Mouse (Mus musculus) forebrain, postnatal 0 days (tissue): ENCODE data around the gene Rnf20. TPM values are rescaled to one million over a fixed set of nuclear protein-coding genes. Genes with fewer than 3 reads are reported as not detected.

Source experiments
- ATAC-seq: fragments of 200-750 bp; cut with Nextera tagmentation; 2 replicates; pipeline ENCODE4 v1.8.0; 2017; ENCODE audit warnings: mild to moderate bottlenecking, moderate library complexity
- DNase-seq: peaks from one replicate; pipeline ENCODE4 v3.0.0-alpha.2; 2015
- H3K27ac ChIP-seq: fragments of 300-500 bp; sonication (generic); 2 replicates; pipeline ENCODE4 v1.5.1; 2014; ENCODE audit warnings: low read depth, mild to moderate bottlenecking, antibody characterized with exemption, low read length, moderate library complexity, mixed read lengths
- H3K27me3 ChIP-seq: fragments of 300-500 bp; sonication (generic); 2 replicates; pipeline ENCODE4 v1.6.1; 2014; ENCODE audit warnings: mild to moderate bottlenecking, low read length, mixed read lengths; ENCODE audit not compliant: insufficient read depth
- H3K36me3 ChIP-seq: fragments of 300-500 bp; sonication (generic); 2 replicates; pipeline ENCODE4 v1.6.1; 2014; ENCODE audit warnings: mild to moderate bottlenecking, moderate library complexity; ENCODE audit not compliant: insufficient read depth
- H3K4me1 ChIP-seq: fragments of 300-500 bp; sonication (generic); 2 replicates; pipeline ENCODE4 v1.6.1; 2014; ENCODE audit warnings: antibody characterized with exemption; ENCODE audit not compliant: insufficient read depth
- H3K4me2 ChIP-seq: fragments of 300-500 bp; sonication (generic); 2 replicates; pipeline ENCODE4 v1.6.1; 2014; ENCODE audit warnings: low read depth, mild to moderate bottlenecking, moderate library complexity
- H3K4me3 ChIP-seq: fragments of 300-500 bp; sonication (generic); 2 replicates; pipeline ENCODE4 v1.5.1; 2014; ENCODE audit warnings: low read depth, low read length, mixed read lengths
- H3K9ac ChIP-seq: fragments of 300-500 bp; sonication (generic); 2 replicates; pipeline ENCODE4 v1.6.1; 2014; ENCODE audit warnings: mild to moderate bottlenecking
- H3K9me3 ChIP-seq: fragments of 300-500 bp; sonication (generic); 2 replicates; pipeline ENCODE4 v1.6.1; 2016; ENCODE audit warnings: low read length
- CTCF ChIP-seq: sonication (generic); IDR thresholded peaks from 2 replicates; pipeline ENCODE4 v1.5.1; 2016; ENCODE audit warnings: antibody characterized with exemption, control low read depth, low read depth
- WGBS: fragments of 180-500 bp; shearing (Covaris S2); extraction: QIAGEN DNeasy Blood & Tissue Kit; methylation state at CpG from one replicate; pipeline ENCODE4 v1.1.7; 2014; 5-methylcytosine and 5-hydroxymethylcytosine counted together
- polyA plus RNA-seq: library from polyadenylated mRNA; unstranded; fragments of >200 nt; fragmentation: Nextera tagmentation; extraction: Ambion mirVana; gene quantifications from 2 replicates; pipeline ENCODE4 v1.2.1, GENCODE M21; 2015
- total RNA-seq: library from RNA; depleted of rRNA; stranded (reverse); fragments of >200 nt; gene quantifications from 2 replicates; pipeline ENCODE4 v1.2.3, GENCODE M21; 2014; rRNA removed

Rnf20 gene
- total RNA-seq: 76.9 and 79.1 TPM in 2 replicates
- polyA plus RNA-seq: 35.6 and 44.1 TPM in 2 replicates

DNA sequence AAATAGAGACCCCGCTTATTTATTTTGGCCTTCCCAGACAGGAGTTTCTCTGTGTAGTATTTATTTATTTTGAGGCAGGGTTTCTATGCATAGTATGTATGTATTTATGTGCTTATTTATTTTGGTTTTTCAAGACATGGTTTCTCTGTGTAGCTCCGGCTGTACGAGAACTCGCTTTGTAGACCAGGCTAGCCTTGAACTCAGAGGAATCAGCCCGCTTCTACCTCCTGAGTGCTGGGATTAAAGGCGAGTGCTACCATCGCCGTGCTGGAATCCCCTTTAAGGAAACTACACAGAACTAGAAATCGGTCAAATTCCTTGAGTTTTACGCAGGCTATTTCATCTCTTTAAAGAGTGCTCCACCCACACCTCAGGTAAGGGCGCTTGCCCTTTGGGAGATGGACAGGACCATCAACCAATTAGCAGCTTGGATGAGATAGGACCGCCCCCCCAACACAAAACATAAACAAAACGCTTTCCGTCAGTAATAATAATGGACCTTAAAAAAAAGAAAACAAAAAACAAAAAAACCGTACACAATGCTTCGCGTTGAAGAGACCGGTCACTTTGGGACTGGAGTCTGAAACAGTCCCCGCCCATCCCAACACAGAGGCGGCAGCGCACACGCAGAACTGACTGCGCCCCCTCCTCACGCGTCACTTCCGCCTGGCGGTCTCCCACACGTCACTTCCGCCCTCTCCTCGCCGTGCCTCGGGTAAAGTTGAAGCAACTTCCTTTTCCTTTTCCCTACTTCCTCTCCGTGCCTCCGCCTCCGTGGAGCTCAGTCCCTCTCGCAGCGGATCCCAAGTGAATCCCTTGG, at the start of gene Rnf20:
Gene Rnf20, plus strand, starts transcription at position 688 of the 820 bp plus-strand sequence.
- peak within 1 kb of the TSS; percentile 91 for H3K27ac ChIP-seq
- H3K4me3 ChIP-seq: peak within 1 kb of the TSS; percentile 95
- DNase-seq (peak; percentile 99), ATAC-seq (peak; percentile 98)
- H3K36me3 ChIP-seq: peaks cover 20% of the 10 kb centered on the region; the same call in 1 of the 2 replicates
- TF ChIP-seq CTCF: no peak; the same call in 1 of the 2 replicates
- H3K4me1 ChIP-seq: no peaks in the 10 kb centered on the region; the same call in 1 of the 2 replicates
- 3% methylated on average over 37 of the region's 37 CpGs for WGBS
- H3K9ac ChIP-seq: peak within 1 kb of the TSS; percentile 87
- peak within 1 kb of the TSS; percentile 72 for H3K4me2 ChIP-seq
- no peaks in the 10 kb centered on the region for H3K27me3 ChIP-seq
- no peaks in the 10 kb centered on the region for H3K9me3 ChIP-seq

DNA sequence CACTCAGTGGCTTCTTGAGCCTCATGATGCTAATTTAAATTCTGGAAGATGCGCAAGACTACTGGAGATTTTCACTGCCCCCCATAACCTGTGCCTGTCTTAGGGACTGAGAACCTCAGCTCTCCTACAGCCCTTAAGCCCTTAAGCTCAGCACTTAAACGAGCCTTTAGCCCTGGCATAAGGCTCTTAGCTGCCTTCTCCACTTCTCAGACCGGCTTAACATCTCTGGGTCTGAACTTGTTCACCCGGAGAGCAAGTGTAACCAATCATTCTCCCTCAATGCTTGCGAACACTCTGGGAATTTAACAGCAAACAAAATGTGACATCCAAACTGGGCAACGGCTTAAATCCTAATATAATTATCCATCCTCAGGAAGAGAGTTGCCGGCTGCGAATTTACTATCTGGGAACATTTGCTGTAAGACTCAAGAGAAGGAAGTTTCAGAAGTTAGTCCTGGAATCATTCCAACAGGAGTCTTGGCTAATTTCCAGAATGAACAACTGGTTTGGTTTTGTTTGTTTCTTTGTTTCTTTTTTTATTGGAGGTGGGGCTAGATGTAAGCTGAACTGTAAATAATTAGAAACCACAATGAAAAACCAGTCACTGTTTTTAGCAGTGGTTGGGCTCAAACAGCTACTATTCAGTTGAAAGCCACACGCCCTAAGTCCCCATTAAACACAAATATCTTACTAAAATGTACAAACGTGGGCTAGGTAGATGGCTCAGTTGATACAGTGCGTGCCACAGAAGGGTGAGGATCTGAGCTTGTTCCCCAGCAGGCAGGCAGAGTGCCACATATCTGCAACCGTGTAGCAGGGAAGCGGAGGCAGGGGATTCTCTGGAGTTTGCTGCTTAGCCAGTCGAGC, 47.6 kb upstream of the Rnf20 start:
- no peak for TF ChIP-seq CTCF
- ATAC-seq (no peak), DNase-seq (peak; percentile 37)
- H3K27ac ChIP-seq: 0 out of 2 replicates have a peak overlapping the region, but pooled peaks have one; percentile 9
- H3K9me3 ChIP-seq: no peaks in the 10 kb centered on the region
- 29% methylated on average over 14 of the region's 14 CpGs for WGBS
- peaks cover 21% of the 10 kb centered on the region for H3K36me3 ChIP-seq
- no peaks in the 10 kb centered on the region for H3K27me3 ChIP-seq
- H3K4me3 ChIP-seq: no peak overlapping the region
- H3K4me2 ChIP-seq: no peak overlapping the region
- H3K9ac ChIP-seq: no peak overlapping the region
- H3K4me1 ChIP-seq: no peaks in the 10 kb centered on the region

DNA sequence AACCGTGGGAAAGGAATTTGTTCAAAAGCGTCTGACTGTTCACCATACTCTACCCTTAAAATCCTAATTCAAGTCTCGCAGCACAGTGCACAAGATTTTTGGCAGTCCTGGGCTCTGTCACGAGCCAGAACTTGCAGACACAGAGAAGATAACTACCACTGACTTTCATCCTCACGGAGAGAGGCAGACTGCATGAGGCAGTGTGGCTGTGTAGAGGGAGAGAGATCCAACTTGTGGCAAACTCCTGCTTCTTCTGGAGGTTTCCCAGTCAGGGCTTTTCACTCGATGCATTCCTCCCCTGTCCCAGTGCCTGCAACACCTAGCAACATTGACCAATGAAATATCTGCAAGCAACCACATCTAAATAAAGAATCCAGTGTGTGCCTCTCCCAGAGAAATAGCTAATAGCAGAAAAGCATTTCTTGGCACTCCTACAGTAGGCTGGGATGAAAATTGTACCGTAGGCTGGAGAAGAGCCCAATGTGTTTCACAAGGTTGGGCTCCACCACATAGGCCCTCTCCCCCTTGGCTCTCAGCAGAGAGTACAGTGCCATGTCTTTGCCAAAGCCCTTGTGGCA, 46.2 kb upstream of the Rnf20 start:
- Histone ChIP-seq H3K4me2 (no peak overlapping the region), H3K4me1 (no peaks in the 10 kb centered on the region), H3K9ac (no peak overlapping the region), H3K27ac (peak overlapping the region; percentile 40; the same call in 1 of the 2 replicates), H3K27me3 (no peaks in the 10 kb centered on the region), H3K36me3 (peaks cover 21% of the 10 kb centered on the region), H3K4me3 (no peak overlapping the region), H3K9me3 (no peaks in the 10 kb centered on the region)
- no peak for TF ChIP-seq CTCF
- DNase-seq (no peak), ATAC-seq (peak; percentile 55)
- WGBS: 65% methylated on average over 7 of the region's 7 CpGs

DNA sequence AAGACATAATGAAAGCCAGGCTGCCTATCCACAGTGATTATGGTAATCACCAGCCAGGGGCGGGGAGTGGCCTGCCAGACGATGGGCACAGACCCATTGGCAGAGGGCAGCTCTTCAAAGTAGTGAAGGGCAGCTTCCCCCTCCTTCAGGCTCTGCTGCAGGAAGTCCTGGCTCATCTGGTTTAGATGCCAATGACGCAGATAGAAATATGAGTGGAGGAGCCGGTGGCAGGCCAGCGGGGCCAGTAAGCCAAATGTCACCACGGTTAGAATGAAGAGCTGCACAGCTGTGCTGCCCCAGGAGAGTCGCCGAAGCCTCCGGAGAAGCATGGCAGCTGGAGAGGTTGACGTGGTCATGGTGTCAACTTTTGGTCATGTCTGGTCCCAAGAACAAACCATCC, 45.0 kb upstream of the Rnf20 start:
- Histone ChIP-seq H3K4me3 (no peak overlapping the region), H3K9ac (no peak overlapping the region), H3K27me3 (no peaks in the 10 kb centered on the region), H3K4me1 (no peaks in the 10 kb centered on the region), H3K36me3 (peaks cover 21% of the 10 kb centered on the region), H3K9me3 (no peaks in the 10 kb centered on the region), H3K27ac (no peak overlapping the region), H3K4me2 (no peak overlapping the region)
- ATAC-seq (no peak), DNase-seq (no peak)
- 92% methylated on average over 10 of the region's 10 CpGs for WGBS
- TF ChIP-seq CTCF: no peak

DNA sequence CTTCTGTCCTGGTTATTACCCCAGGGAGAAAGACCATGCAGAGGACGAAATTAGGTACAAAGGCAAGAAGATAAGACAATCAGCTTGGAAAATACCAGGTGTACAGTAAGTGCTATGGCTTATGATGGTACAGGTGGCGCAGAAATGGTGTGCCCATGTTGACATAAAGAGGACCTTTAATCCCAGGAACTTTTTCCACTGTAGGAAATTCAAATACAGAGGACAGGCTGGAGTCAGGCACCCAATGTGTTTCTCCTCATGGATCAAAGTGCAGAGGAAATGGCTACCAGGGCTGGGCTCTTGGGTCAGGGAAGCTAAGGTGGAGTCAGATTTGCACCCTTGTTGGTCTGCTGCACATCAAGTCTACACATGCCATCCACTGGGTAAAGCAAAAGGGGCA, 41.7 kb upstream of the Rnf20 start:
- no peak for ATAC-seq

DNA sequence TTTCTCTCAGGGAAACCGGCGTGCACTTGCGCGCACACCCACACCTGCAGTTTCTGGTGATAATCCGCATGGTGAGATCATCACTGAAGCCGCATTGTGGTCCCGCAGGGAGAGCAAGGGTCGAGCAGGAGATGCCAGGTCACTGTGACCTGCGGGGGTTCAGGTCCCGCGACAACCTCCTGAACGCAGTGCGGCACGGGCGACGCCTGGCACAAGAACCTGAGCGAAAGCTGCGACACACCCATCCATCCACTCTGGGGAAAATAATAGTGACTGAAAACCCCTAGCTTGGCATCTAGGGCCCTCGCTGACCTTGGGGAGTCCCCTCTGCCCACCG, 35.0 kb upstream of the Rnf20 start:
- 2% methylated on average over 20 of the region's 20 CpGs for WGBS
- H3K36me3 ChIP-seq: no peaks in the 10 kb centered on the region
- ATAC-seq: no peak; the same call in none of the 2 replicates
- peak overlapping the region; percentile 91 for H3K27ac ChIP-seq
- no peaks in the 10 kb centered on the region for H3K4me1 ChIP-seq
- H3K9me3 ChIP-seq: no peaks in the 10 kb centered on the region
- H3K4me3 ChIP-seq: peak overlapping the region; percentile 83
- peak overlapping the region; percentile 89 for H3K9ac ChIP-seq
- TF ChIP-seq CTCF: no peak
- peak overlapping the region; percentile 80 for H3K4me2 ChIP-seq
- H3K27me3 ChIP-seq: no peaks in the 10 kb centered on the region
- DNase-seq: peak; percentile 50

More for the DNA sequence above, 41.7 kb upstream of the Rnf20 start:
- Histone ChIP-seq H3K27me3 (no peaks in the 10 kb centered on the region), H3K4me1 (no peaks in the 10 kb centered on the region), H3K9me3 (no peaks in the 10 kb centered on the region), H3K4me3 (no peak overlapping the region), H3K4me2 (no peak overlapping the region), H3K36me3 (peaks cover 18% of the 10 kb centered on the region), H3K27ac (no peak overlapping the region), H3K9ac (no peak overlapping the region)
- no peak for DNase-seq
- no peak for TF ChIP-seq CTCF
- 83% methylated on average over 2 of the region's 2 CpGs for WGBS
